Mouse (Mus musculus) testis, adult 2 months (tissue): ENCODE measurements at regions not wholly inside any gene's neighbourhood (a gene's known extent, or its start where the extent isn't known, plus 50 kb on each side); places are given as distances from the start of the nearest gene placed in this dataset.

ENCODE experiments used
- CTCF ChIP-seq: fragments of 200-500 bp; IDR thresholded peaks from 2 replicates; pipeline ENCODE4 v1.5.1; 2012; ENCODE audit warnings: low read depth, mild to moderate bottlenecking, inconsistent platforms, low read length, moderate library complexity; ENCODE audit not compliant: control insufficient read depth, insufficient read depth, insufficient replicate concordance
- POLR2A ChIP-seq: fragments of 200-500 bp; IDR thresholded peaks from 2 replicates; pipeline ENCODE4 v1.6.1; 2012; ENCODE audit warnings: low read depth, mild to moderate bottlenecking, inconsistent platforms, low read length, moderate library complexity; ENCODE audit not compliant: control insufficient read depth

DNA sequence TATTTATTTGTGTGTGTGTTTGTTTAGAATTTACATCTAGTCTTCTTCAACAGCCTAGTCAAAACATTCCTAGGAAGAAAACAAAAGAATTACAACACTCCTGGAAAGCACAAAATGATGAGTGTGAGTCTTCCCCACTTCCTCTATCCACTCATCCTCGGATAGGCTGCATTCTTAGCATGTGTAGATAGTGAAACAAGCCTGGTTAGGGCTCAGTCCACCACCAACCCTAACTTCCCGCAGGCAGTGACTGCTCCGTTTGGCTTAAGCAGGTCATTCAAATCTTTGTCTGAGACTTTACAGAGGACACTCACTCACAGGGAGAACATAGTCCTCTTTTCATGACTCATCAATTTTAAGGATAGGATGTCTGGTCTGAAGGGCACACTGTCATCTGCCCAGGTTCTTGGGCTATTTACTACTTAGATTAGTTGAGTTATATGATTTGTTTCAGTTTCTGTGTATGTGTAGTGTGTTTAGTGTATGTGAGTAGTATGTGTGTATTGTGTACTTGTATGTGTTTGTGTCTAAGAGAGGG lies 118.6 kb downstream of the Cdc42ep3 start:
- TF ChIP-seq POLR2A (no peak), CTCF (no peak)
